Mouse (Mus musculus) hindbrain, embryonic 11.5 days (tissue): Measurements from ENCODE around the gene Tmem107. TPM values are rescaled to one million over a fixed set of nuclear protein-coding genes. Genes with fewer than 3 reads are reported as not detected.

ENCODE experiments used
- ATAC-seq: fragments of 200-750 bp; cut with Nextera tagmentation; 2 replicates; pipeline ENCODE4 v1.8.0; 2017; ENCODE audit warnings: mild to moderate bottlenecking, moderate TSS enrichment, moderate library complexity; ENCODE audit not compliant: low FRiP score
- DNase-seq: peaks from one replicate; pipeline ENCODE4 v3.0.0-alpha.2; 2015; ENCODE audit warnings: low spot score
- H3K27ac ChIP-seq: fragments of 300-500 bp; sonication (generic); 2 replicates; pipeline ENCODE4 v1.5.1; 2014; ENCODE audit warnings: mild to moderate bottlenecking, low read depth, low read length
- H3K27me3 ChIP-seq: fragments of 300-500 bp; sonication (generic); 2 replicates; pipeline ENCODE4 v1.6.1; 2014; ENCODE audit warnings: mild to moderate bottlenecking, low read length, moderate library complexity, mixed read lengths; ENCODE audit not compliant: control insufficient read depth, insufficient read depth
- H3K36me3 ChIP-seq: fragments of 300-500 bp; sonication (generic); 2 replicates; pipeline ENCODE4 v1.6.1; 2014; ENCODE audit warnings: mild to moderate bottlenecking, low read length, moderate library complexity, mixed read lengths; ENCODE audit not compliant: control insufficient read depth, insufficient read depth
- H3K4me1 ChIP-seq: fragments of 300-500 bp; sonication (generic); replicated peaks from 2 replicates; pipeline ENCODE4 v1.6.1; 2014; ENCODE audit warnings: low read length, mixed read lengths; ENCODE audit not compliant: control insufficient read depth, insufficient read depth
- H3K4me2 ChIP-seq: fragments of 300-500 bp; sonication (generic); replicated peaks from 2 replicates; pipeline ENCODE4 v1.6.1; 2014; ENCODE audit warnings: mild to moderate bottlenecking, low read depth, low read length
- H3K4me3 ChIP-seq: fragments of 300-500 bp; sonication (generic); 2 replicates; pipeline ENCODE4 v1.5.1; 2014; ENCODE audit warnings: low read depth, low read length
- H3K9ac ChIP-seq: fragments of 300-500 bp; sonication (generic); 2 replicates; pipeline ENCODE4 v1.6.1; 2014; ENCODE audit warnings: low read depth, low read length
- H3K9me3 ChIP-seq: fragments of 300-500 bp; sonication (generic); 2 replicates; pipeline ENCODE4 v1.6.1; 2016; ENCODE audit warnings: low read length; ENCODE audit not compliant: control insufficient read depth
- whole genome bisulfite sequencing: fragments of 180-500 bp; shearing (Covaris S2); extraction: QIAGEN DNeasy Blood & Tissue Kit; methylation state at CpG from one replicate; pipeline ENCODE4 v1.1.7; 2014; 5-methylcytosine and 5-hydroxymethylcytosine counted together
- polyA plus RNA-seq: library from polyadenylated mRNA; unstranded; fragments of >200 nt; fragmentation: Nextera tagmentation; extraction: Ambion mirVana; gene quantifications from 2 replicates; pipeline ENCODE4 v1.2.1, GENCODE M21; 2014

Tmem107 gene
- polyA plus RNA-seq, 1 experiment from 2014 or later = 54.6 TPM

- Histone ChIP-seq H3K4me2 (peak overlapping the region; percentile 37), H3K4me1 (peaks cover 3% of the 10 kb centered on the region; the same call in 1 of the 2 replicates), H3K36me3 (no peaks in the 10 kb centered on the region), H3K27ac (no peak overlapping the region), H3K9ac (no peak overlapping the region), H3K9me3 (no peaks in the 10 kb centered on the region), H3K4me3 (peak overlapping the region; percentile 75), H3K27me3 (no peaks in the 10 kb centered on the region)
- no peak for ATAC-seq
- peak; percentile 85 for DNase-seq
- under 1% methylated on average over 17 of the region's 17 CpGs for WGBS
These were observed 8.3 kb upstream of the Tmem107 start for GRCm38 (mm10) chr11:69062194-69062760.

GRCm38 (mm10) chr11:69062761-69063224, 7.8 kb upstream of the Tmem107 start:
- no peaks in the 10 kb centered on the region for H3K27me3 ChIP-seq
- peak overlapping the region; percentile 75 for H3K4me3 ChIP-seq
- no peaks in the 10 kb centered on the region for H3K9me3 ChIP-seq
- H3K4me1 ChIP-seq = peaks cover 3% of the 10 kb centered on the region; the same call in 1 of the 2 replicates
- no peak overlapping the region for H3K27ac ChIP-seq
- DNase-seq (peak; percentile 98), ATAC-seq (peak; percentile 51)
- WGBS = 0% methylated on average over 19 of the region's 19 CpGs
- peak overlapping the region; percentile 44 for H3K4me2 ChIP-seq
- no peak overlapping the region for H3K9ac ChIP-seq
- H3K36me3 ChIP-seq = no peaks in the 10 kb centered on the region

GRCm38 (mm10) chr11:69063413-69064201, 7.0 kb upstream of the Tmem107 start:
- no peaks in the 10 kb centered on the region for H3K27me3 ChIP-seq
- H3K4me1 ChIP-seq = peaks cover 2% of the 10 kb centered on the region; the same call in 1 of the 2 replicates
- ATAC-seq = 0 out of 2 replicates have a peak, but pooled peaks have one; percentile 38
- no peak overlapping the region for H3K27ac ChIP-seq
- peak overlapping the region; percentile 75 for H3K4me3 ChIP-seq
- WGBS = under 1% methylated on average over 31 of the region's 31 CpGs
- H3K36me3 ChIP-seq = no peaks in the 10 kb centered on the region
- peak overlapping the region; percentile 68 for H3K4me2 ChIP-seq
- peak; percentile 94 for DNase-seq
- no peaks in the 10 kb centered on the region for H3K9me3 ChIP-seq
- peak overlapping the region; percentile 55 for H3K9ac ChIP-seq

GRCm38 (mm10) chr11:69064259-69065133, 6.1 kb upstream of the Tmem107 start:
- WGBS = 42% methylated on average over 9 of the region's 9 CpGs
- H3K27me3 ChIP-seq = no peaks in the 10 kb centered on the region
- ATAC-seq (no peak), DNase-seq (no peak)
- H3K27ac ChIP-seq = no peak overlapping the region
- H3K4me3 ChIP-seq = peak overlapping the region; percentile 75
- peaks cover 2% of the 10 kb centered on the region; the same call in 1 of the 2 replicates for H3K4me1 ChIP-seq
- H3K4me2 ChIP-seq = peak overlapping the region; percentile 68
- H3K9ac ChIP-seq = peak overlapping the region; percentile 55
- H3K36me3 ChIP-seq = no peaks in the 10 kb centered on the region
- H3K9me3 ChIP-seq = no peaks in the 10 kb centered on the region

GRCm38 (mm10) chr11:69065394-69065925, 5.1 kb upstream of the Tmem107 start:
- no peak for DNase-seq
- Histone ChIP-seq H3K9ac (no peak overlapping the region), H3K36me3 (no peaks in the 10 kb centered on the region), H3K4me1 (peaks cover 2% of the 10 kb centered on the region; the same call in 1 of the 2 replicates), H3K27me3 (no peaks in the 10 kb centered on the region), H3K27ac (no peak overlapping the region), H3K4me2 (peak overlapping the region; percentile 69; the same call in 1 of the 2 replicates), H3K4me3 (no peak overlapping the region), H3K9me3 (no peaks in the 10 kb centered on the region)
- no peak for ATAC-seq
- 58% methylated on average over 3 of the region's 3 CpGs for WGBS

- H3K4me1 ChIP-seq = peaks cover 5% of the 10 kb centered on the region
- H3K9me3 ChIP-seq = no peaks in the 10 kb centered on the region
- H3K27me3 ChIP-seq = no peaks in the 10 kb centered on the region
- H3K27ac ChIP-seq = no peak overlapping the region
- H3K4me2 ChIP-seq = peak overlapping the region; percentile 69
- DNase-seq = peak; percentile 31
- peak overlapping the region; percentile 36 for H3K4me3 ChIP-seq
- no peak for ATAC-seq
- WGBS = 2% methylated on average over 29 of the region's 29 CpGs
- H3K9ac ChIP-seq = peak overlapping the region; percentile 44
- H3K36me3 ChIP-seq = no peaks in the 10 kb centered on the region
These were observed 4.3 kb upstream of the Tmem107 start for GRCm38 (mm10) chr11:69066163-69066861.

- H3K36me3 ChIP-seq = no peaks in the 10 kb centered on the region
- WGBS = 11% methylated on average over 8 of the region's 8 CpGs
- no peak overlapping the region for H3K27ac ChIP-seq
- ATAC-seq (no peak), DNase-seq (peak; percentile 95)
- peaks cover 7% of the 10 kb centered on the region for H3K4me1 ChIP-seq
- peak overlapping the region; percentile 69 for H3K4me2 ChIP-seq
- no peak overlapping the region; the same call in 1 of the 2 replicates for H3K9ac ChIP-seq
- no peaks in the 10 kb centered on the region for H3K27me3 ChIP-seq
- H3K9me3 ChIP-seq = no peaks in the 10 kb centered on the region
- H3K4me3 ChIP-seq = peak overlapping the region; percentile 36
These were observed 3.6 kb upstream of the Tmem107 start for GRCm38 (mm10) chr11:69066956-69067355.

- no peaks in the 10 kb centered on the region for H3K36me3 ChIP-seq
- no peaks in the 10 kb centered on the region for H3K27me3 ChIP-seq
- H3K4me3 ChIP-seq = no peak overlapping the region
- no peak overlapping the region for H3K4me2 ChIP-seq
- H3K4me1 ChIP-seq = peaks cover 7% of the 10 kb centered on the region
- no peak overlapping the region for H3K9ac ChIP-seq
- no peaks in the 10 kb centered on the region for H3K9me3 ChIP-seq
- no peak for ATAC-seq
- H3K27ac ChIP-seq = no peak overlapping the region
- DNase-seq = no peak
- 66% methylated on average over 6 of the region's 6 CpGs for WGBS
These were observed 3.0 kb upstream of the Tmem107 start for GRCm38 (mm10) chr11:69067601-69068000.
